Mouse (Mus musculus) right cerebral cortex, postnatal 14 days (tissue): ENCODE measurements around the gene Cdkn1c.

ENCODE experiments used
- DNase-seq: peaks from one replicate; pipeline ENCODE4 v3.0.0; 2022

Cdkn1c gene

DNA sequence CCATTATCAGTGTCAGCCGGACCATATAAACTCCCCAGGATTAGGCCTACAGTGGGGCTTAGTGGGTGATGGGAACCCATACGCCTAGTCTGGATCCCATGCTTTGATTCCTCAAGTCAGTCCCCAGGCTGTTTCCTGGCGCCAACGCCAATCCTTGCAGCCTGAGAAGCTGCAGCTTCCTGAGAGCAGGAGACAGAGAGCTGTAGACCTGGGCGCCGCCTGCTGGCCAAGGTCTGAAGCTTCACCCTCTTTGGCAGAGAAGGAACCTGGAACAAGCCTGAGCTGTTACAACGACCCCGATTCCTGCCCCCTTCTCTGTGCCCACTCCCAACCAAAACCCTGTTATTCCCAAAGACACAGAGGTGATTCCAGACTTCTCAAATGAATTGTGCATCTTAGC, 9.1 kb upstream of the Cdkn1c start:
- DNase-seq: peak; percentile 82

- no peak for DNase-seq
These were observed 6.9 kb upstream of the Cdkn1c start for GRCm38 (mm10) chr7:143467714-143468113.

DNA sequence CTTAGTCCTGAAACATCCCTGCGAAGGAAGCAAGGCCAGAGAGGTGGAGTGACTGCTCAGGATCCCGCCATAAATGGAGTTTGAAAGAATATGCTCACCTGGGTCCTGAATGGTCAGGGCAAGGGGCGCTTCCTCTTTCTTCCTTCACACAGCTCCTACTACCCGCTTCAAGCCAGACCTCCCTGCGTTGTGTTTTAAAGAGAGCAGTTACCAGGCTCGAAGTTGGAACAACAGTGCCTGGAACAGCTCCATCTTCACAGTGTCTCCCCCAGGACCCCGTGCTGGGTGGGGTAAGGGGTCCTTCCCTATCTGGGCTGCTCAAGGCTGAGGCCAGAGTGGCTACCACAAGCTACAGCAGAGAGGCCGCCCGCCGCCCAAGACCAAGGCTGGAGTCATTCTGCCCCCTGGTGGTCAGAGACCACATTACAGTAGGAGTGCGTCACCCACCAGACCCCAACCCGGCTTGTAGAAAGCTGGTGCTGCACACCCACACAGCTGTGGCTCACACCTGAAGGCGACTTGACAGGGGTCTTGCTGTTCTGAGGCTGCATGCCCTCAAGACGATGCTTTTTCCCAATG, 5.3 kb upstream of the Cdkn1c start:
- peak; percentile 82 for DNase-seq

DNA sequence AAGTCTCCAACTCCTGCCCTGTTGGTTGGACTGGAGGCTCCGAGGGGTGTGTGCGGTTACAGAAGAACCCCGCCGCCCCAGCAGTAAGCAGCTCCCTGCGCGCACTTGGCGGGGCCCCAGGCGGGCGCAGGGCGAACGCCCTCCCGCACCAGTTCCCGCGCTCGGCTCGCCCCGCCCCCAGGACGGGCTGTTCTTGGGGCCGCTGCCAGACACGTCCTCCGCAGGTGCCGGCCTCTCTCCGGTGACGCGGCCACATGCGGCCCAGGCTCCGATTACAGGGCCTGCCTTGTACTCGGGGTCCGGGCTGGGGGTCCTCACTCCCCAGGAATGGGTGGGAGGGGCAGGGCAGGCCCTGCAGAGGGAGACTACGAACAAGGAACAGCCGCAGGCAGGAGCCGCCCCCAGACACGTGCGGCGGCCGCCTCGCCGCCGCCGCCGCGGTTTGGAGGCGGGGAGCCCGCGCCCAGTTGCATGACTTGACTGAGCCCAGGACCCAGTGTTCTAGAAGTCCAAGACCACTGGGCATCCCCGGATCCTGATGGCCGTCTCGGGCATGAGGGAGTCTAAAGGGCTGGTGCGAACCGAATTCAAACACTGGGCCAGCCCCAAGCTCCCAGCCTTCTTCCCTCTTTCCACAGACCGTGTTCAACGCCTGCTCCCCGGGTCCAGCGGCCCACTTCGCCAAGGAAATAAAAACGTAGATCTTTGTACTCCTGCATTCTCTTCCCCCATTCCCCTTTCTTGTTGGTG, 4.1 kb upstream of the Cdkn1c start:
- peak; percentile 37 for DNase-seq

DNA sequence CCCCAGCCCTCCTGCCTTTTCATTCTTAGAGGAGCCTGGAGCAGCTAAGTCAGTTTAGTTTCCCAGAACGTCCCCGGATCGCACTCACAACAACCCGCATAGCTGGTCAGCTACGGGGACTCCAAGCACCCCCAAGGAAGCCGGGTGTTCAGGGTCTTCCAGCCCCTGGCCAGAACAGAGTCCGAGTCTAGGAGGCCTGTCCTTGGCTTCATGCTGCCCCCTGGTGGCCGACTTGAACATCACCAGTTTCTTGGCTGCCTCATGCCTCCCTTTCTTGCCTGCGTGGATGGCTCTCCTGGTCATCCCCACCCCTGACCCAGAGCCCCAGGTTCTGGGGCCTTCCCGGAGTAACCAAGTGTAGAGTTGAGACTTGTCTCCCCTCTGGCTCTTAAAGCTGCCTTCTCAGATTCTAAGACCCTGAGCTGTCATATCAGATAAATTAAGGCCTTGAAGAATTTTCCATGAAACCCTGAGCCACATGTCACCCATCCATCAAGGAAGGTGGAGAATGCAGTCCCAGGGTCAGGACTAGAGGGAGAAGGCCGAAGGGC, 3.1 kb upstream of the Cdkn1c start:
- DNase-seq: peak; percentile 77

DNA sequence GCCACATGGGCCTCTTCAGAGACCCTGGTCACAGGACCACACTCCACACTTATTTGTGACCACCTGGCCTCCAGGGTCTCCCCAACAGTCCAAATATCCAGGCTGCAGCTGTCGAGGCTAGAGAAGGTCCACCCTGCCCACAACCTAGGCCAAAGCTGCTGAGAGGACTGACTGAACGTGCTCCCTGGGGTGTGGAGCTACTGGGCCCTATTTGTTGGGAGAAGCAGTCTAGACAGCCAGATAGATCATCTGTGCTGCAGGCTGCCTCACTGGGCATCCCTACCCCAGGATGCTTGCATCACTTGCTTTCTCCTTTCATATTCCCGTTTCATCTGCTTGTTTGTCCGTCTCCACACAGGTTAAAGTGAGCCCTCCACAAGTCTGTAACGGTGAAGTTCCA, 1.7 kb upstream of the Cdkn1c start:
- no peak for DNase-seq

DNA sequence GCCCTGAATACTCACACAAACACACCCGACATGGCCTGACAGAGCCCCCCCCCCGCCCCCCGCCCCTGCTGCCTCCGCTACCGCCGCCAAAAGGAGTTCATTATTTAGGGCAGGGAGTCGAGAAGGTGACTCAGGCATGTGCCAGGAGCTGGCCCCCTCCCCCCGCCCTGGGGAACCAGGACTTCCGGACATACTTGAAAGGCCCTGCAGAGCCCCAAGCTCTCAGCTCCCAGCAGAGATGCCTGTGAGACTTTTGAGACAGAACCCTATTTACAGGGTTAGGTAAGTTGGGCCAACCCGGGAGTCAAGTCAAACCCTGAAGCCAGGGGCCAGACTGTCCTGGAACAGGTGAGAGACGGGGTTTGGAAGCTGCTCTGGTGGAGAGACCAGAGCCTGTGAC, 1.1 kb upstream of the Cdkn1c start:
- DNase-seq: no peak

DNA sequence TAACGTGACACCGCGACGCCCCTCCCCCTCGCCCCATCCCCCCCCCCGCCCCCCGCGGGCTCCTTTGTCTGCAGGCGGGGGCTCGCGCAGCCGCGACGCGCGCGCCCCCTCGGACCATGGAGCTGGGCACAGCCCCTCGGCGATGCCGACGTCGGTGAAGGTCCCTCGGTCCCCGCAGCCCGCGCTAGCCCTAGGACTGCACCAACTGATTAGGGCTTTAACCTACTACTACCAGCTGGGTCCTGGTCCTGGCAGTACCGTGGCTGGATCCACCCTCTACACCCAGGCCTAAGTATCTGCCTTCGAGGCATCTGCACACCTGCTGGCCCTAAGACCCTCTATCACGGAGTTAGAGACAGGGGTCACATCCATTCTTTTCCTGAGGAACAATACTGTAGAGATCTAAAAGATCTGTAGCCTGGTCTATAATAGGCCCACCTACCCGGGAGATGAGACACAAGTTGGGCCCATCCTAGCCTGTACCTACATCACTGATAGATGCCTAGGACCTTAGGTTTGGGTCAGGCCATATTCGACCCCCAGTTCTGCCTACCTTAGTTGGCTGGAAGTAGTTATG, 532 bp upstream of the Cdkn1c start:
- DNase-seq: no peak

DNA sequence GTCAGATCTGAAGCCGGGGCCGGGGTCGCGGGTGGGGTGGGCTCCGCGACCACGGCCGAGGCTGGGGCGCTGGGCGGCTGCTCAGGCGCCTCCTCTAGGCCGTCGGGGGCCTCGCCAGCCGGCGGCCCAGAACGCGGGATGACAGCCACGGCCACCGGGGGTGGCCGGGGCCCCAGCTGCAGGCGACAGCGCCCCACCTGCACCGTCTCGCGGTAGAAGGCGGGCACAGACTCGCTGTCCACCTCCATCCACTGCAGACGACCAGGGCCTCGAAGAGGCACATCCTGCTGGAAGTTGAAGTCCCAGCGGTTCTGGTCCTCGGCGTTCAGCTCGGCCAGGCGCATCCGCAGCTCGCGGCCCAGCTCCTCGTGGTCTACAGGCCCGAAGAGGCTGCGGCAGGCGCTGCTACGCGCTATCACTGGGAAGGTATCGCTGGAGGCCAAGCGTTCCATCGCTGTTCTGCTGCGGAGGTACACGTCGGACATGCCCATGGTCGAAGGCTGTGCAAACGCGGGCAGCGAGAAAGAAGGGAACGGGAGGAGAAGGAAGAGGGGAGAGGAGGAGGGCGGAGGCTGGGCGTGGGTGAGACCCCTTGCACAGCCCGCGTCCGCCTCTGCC, 524 bp downstream of the Cdkn1c start:
- no peak for DNase-seq

DNA sequence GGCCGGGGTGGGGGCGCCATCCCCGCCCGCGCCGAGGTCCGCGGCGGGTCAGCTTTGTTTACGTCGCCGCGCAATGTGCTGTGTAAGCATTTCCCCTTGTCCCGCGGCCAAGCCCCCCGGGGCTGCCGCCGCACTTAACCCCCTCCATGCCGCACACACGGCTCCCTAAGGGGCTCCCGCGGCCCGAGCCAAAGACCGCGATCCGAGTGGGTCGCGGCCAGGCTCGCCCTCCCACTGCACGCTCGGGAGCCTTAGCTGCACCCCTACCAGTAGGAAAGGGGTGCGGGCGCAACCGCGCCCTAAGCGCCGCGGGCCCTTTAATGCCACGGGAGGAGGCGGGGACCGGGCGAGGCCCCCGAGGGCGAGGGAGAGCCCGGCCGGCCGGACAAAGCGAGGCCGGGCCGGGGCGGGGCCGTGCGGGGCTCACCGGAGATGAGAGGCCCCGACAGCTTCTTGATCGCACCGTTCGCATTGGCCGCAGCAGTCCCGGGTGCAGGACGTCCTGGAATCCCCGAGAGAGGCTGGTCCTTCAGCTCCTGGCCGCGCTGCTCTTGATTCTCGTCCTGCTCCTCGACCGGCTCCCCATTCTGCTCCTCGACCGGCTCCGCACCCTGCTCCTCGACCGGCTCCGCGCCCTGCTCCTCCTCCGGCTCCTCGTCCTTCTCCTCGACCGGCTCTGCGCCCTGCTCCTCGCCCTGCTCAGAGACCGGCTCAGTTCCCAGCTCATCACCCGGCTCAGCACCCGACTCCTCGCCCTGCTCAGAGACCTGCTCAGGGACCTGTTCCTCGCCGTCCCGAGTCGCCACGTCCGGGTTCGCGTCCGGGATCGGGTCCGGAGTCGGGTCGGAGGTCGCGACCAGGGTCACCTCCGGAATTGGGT, 1.3 kb downstream of the Cdkn1c start:
- peak; percentile 21 for DNase-seq

- DNase-seq: no peak
These were observed 1.9 kb downstream of the Cdkn1c start for GRCm38 (mm10) chr7:143458963-143459331.

DNA sequence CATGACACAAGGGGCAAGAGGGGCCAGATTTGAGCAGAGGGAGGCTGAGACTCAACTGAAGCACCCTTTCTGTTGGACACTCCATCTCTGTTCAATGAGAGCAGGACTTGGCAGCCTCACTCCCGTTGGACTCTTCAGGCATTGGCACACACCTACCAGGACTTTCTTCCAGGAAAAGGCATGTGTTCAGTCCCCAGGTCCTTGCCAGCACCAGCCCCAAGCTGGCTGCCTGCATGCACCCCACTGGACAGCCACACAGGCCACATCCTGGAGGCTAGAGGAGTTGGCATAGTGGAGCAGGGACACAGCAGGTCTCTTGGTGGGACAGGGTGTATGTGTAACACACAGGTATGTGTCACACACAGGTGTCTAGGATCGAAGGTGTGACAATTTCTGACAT, 13.7 kb downstream of the Cdkn1c start:
- DNase-seq: no peak

- no peak for DNase-seq
These were observed 15.0 kb downstream of the Cdkn1c start for GRCm38 (mm10) chr7:143445651-143446460.

DNA sequence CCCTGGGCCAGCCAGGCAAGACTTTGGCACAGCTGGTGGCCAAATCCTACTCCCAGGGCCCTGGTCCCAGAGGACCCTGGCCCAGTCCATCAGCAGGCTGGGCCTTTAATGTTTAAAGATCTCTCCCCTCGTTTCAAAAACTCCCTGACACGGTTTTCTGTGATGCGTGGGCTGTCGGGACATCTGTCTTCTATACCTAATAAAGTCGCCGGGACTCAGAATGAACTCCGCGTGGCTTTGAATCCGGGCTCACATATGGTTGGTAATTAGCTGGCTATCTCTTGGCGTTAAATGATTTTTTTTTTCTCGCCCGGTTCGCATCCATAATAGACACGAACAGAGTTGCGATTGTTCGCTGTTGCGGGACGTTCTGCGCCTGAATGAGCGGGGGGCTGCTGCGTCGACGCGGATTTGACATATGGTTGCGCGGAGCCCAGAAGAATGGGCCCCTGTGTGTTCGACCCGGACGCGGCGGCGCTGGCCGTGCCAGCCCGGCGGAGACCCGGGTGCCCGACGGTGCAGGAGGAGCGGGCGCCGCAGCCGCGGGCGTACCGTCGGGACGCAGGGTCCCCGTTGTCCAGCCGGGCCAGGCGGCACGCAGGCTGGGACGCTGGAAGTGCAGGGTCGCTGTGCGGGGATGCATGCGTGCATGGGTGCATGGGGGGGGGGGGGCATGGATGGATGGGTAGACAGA, 15.7 kb downstream of the Cdkn1c start:
- no peak for DNase-seq

DNA sequence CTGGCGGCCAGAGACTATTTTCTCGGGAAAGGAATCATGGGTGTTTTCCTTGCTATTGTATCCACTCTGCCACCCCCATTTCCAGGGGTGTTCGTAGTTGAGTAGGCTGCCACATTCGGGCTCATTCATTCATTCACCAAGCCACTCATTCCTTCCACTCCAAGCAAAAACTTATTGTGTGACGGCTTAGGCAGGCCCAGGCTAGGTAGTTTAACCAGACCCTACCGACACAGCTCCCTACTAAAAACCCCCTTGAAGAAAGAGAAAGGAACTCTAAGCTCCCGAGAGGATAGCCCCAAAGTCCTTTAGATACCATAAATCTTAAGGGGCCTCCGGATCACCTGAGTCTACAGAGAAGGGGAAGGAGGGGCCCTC, 16.3 kb downstream of the Cdkn1c start:
- DNase-seq: no peak

- no peak for DNase-seq
These were observed 21.9 kb downstream of the Cdkn1c start for GRCm38 (mm10) chr7:143438965-143439364.

DNA sequence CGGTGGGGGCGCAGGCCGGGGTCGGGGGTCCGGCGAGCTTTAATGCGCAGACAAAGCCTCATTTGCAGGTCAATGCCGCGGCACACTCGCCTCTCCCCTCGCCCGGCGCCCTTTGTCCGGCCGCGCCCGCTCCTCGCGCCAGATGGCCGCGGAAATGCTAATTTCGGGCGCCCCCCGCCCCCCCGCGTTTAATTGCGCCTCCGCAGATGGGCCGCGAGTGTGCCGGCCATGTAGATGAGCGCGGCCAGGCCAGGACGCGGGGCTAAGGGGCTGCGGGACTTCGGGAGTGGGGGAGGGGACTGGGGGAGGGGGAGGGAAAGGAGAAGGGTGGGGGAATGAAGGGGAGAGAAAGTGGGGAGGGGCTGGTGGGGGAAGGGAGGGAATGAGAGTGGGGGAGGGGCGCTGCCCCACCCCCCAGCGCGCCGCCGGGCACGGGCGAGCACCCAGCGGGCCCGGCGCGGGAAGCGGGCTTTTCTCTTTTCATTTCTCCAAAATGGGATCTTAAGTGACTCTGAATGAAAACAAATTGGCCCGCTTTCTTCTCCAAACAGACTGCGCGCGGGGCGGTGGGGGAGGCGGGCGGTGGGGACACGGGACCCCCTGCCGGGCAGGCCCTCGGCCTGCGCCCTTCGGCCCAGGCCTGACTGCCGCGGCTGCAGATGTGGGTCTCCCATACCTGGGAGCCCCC, 22.8 kb downstream of the Cdkn1c start:
- DNase-seq: no peak

- no peak for DNase-seq
These were observed 23.5 kb downstream of the Cdkn1c start for GRCm38 (mm10) chr7:143437231-143437893.

- peak; percentile 16 for DNase-seq
These were observed 27.5 kb downstream of the Cdkn1c start for GRCm38 (mm10) chr7:143433331-143433730.

DNA sequence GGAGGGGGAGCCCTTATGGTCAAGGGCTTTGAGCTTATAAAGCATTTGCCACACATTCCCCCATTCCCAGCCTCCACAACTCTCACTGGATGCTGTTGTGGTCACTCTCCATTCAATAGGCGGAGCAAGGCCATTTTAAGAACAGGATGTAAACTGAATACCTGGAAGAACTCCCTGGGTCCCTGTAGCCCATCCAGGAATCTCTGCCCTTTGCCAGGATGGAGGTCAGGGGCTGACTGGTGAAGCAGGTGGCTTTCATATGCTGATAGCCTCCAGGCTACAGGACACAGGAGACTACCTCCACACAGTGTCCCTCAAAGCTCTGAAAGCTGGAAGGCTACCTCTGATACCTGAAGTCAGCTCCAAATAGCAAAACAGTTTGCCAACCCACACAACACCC, 28.2 kb downstream of the Cdkn1c start:
- no peak for DNase-seq
